Mouse (Mus musculus): ENCODE data around the gene Vmn1r225. TPM values are rescaled to one million over a fixed set of nuclear protein-coding genes. Genes with fewer than 3 reads are reported as not detected.
"Not testable (repeated sequence)": the region's sequence is repeated elsewhere in the genome, so short reads cannot be mapped to it uniquely, and the experiment has no call there.

Vmn1r225 gene
- not detected for total RNA-seq (2021)
- long read RNA-seq, experiment 1 = 0 reads
- long read RNA-seq, experiment 2 = 0 reads

DNA sequence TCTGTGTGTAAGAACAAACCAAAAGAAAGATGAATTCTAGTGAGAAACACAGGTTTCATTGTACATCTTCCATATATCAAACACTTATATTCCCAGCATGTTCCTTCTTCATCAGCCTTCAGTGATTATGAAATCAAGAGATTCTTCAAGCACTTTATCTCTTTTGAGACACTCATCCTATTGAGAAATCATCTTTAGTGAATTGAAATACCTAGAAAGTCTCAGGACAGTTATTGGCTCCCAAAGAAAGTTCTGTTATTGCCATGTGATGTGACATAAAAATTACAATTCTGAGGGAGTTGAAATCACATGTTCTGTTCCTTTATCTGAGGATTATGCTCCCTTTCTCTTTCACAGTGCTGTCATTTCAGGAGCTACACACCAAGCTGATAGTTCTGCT lies at the start of gene Vmn1r225:
Gene Vmn1r225 (plus strand): TSS at position 301 of the 400 bp plus-strand sequence.
- DNase-seq (ENCODE audit: low spot score in 2 of 2) = no peak

- no peak for DNase-seq (ENCODE audit: low spot score in 2 of 2)
These were observed 24.6 kb upstream of the Vmn1r225 start for GRCm38 (mm10) chr17:20473311-20473710.

GRCm38 (mm10) chr17:20481231-20481630 lies 16.7 kb upstream of the Vmn1r225 start, which contains the start of gene Vmn2r108:
Gene Vmn2r108 (minus strand): TSS chr17:20481331.
- no peak for DNase-seq (ENCODE audit: low spot score in 2 of 2)

GRCm38 (mm10) chr17:20508247-20508646 lies 10.3 kb downstream of the Vmn1r225 start:
- DNase-seq (ENCODE audit: low spot score in 2 of 2) = not testable (repeated sequence)

Other genes starting within 250 kb of the Vmn1r225 start
- not detected for gene Vmn2r106, start 212.6 kb upstream of the Vmn1r225 start, total RNA-seq (2021)
- not detected for gene Vmn2r107, start 152.9 kb upstream of the Vmn1r225 start, total RNA-seq (2021)
- not detected for gene Vmn1r224, start 84.0 kb upstream of the Vmn1r225 start, total RNA-seq (2021)
- gene Vmn2r108, start 16.8 kb upstream of the Vmn1r225 start, total RNA-seq (2021) = not detected
- not detected for gene Vmn2r109, start 66.6 kb downstream of the Vmn1r225 start, total RNA-seq (2021)
- gene Vmn2r110, start 98.3 kb downstream of the Vmn1r225 start, total RNA-seq (2021) = not detected
- not detected for gene Fpr-rs3, start 126.7 kb downstream of the Vmn1r225 start, total RNA-seq (2021)
- gene Vmn1r226, start 184.7 kb downstream of the Vmn1r225 start, total RNA-seq (2021) = not detected
- not detected for gene Vmn1r227, start 231.7 kb downstream of the Vmn1r225 start, total RNA-seq (2021)